Mouse (Mus musculus): ENCODE data around the gene Pnck. TPM values are rescaled to one million over a fixed set of nuclear protein-coding genes. Genes with fewer than 3 reads are reported as not detected.
A peak's percentile ranks its signal among the peaks of the same experiment; 100 is the strongest.

Gene Pnck
- 17.9 and 20.6 TPM in 2 replicates for polyA plus RNA-seq (2014; fragmentation: Nextera tagmentation; extraction: Ambion mirVana)

- no peaks in the 10 kb centered on the region for H3K27me3 ChIP-seq (replicated peaks; ENCODE audit: control insufficient read depth, insufficient read depth, low read length)
- peak within 1 kb of the TSS; percentile 40 for H3K4me3 ChIP-seq (ENCODE audit: low read depth, low read length)
- 37% methylated on average over 32 of the region's 57 CpGs for WGBS
- peak within 1 kb of the TSS; percentile 61 for H3K4me2 ChIP-seq (ENCODE audit: low read length)
- peak; percentile 61 for DNase-seq (ENCODE audit: low spot score)
- no peaks in the 10 kb centered on the region for H3K9me3 ChIP-seq (ENCODE audit: control insufficient read depth, low read length)
- H3K9ac ChIP-seq (ENCODE audit: low read length): peak within 1 kb of the TSS; percentile 39
- H3K27ac ChIP-seq (ENCODE audit: low read depth): no peak within 1 kb of the TSS
- H3K4me1 ChIP-seq (replicated peaks; ENCODE audit: control insufficient read depth, insufficient read depth, low read length): no peaks in the 10 kb centered on the region
- peak; percentile 54 for ATAC-seq (replicated peaks; ENCODE audit: low FRiP score, low TSS enrichment, low read depth)
- H3K36me3 ChIP-seq (ENCODE audit: control insufficient read depth, insufficient read depth, low read length): no peaks in the 10 kb centered on the region
Measured at GRCm38 (mm10) chrX:73659575-73660283, at the start of gene Pnck. TSS of gene Pnck (minus strand) at chrX:73660117.

DNA sequence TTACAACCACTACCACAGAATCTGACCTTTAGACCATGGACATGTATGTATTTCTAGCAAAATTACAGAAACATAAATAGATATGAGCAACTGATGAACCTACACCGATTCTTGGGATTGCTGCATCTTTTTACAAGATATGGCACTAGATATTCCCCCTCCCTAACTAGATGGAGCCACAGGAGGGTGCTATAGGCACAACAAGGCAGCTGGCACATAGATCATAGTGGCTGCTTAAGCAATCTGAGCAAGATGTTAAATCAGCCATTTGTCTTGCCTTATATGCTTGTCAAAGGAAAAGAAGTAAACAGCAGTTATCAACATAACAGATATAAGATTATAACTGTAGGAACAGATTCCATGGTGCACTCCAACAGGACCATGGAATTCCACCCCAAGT is 40.6 kb upstream of the Pnck start:
- H3K4me3 ChIP-seq (ENCODE audit: low read depth, low read length): no peak overlapping the region
- no peak for ATAC-seq (replicated peaks; ENCODE audit: low FRiP score, low TSS enrichment, low read depth)

DNA sequence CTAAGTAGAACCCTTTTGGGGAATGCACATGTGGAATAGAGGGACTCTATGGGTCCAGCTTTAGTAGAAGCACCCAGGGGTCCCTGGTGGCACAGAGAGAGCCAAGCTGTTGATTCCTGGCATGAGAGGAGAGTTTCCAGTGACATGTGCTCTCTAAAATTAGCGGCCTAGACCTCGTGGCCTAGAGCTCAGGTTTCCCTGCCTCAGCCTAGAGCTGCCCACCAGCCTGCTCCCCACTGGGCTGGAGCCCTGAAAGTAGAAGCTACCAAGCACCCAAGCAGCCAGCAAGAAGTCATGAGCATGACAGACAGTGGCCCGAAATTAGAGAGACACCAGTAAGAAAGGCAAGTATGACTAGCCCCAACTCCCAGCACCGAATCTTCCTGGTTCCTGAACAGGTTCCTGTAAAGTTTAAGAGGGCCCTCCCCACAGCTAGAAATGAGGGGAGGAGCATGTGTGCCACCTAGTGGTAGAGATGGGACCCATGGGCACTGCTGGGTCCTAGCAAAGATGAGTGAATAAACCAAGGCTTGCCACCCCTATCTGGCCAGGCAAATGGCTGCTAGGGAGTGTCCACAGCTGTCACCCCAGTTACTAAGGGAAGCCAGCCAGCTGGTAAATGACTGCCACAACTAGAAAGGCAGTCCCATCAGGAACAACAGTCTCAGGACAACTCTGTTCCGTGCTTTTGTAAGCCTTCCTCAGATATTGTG is 31.2 kb upstream of the Pnck start:
- Histone ChIP-seq H3K4me1 (replicated peaks; ENCODE audit: control insufficient read depth, insufficient read depth, low read length) (no peaks in the 10 kb centered on the region), H3K27ac (ENCODE audit: low read depth) (no peak overlapping the region), H3K9me3 (ENCODE audit: control insufficient read depth, low read length) (no peaks in the 10 kb centered on the region), H3K4me3 (ENCODE audit: low read depth, low read length) (no peak overlapping the region), H3K4me2 (ENCODE audit: low read length) (no peak overlapping the region), H3K27me3 (replicated peaks; ENCODE audit: control insufficient read depth, insufficient read depth, low read length) (no peaks in the 10 kb centered on the region), H3K36me3 (ENCODE audit: control insufficient read depth, insufficient read depth, low read length) (peaks cover 39% of the 10 kb centered on the region), H3K9ac (ENCODE audit: low read length) (no peak overlapping the region)
- 76% methylated on average over 5 of the region's 5 CpGs for WGBS
- DNase-seq (ENCODE audit: low spot score): no peak
- ATAC-seq (replicated peaks; ENCODE audit: low FRiP score, low TSS enrichment, low read depth): no peak

More for the DNA sequence above, 40.6 kb upstream of the Pnck start:
- peaks cover 33% of the 10 kb centered on the region for H3K36me3 ChIP-seq (ENCODE audit: control insufficient read depth, insufficient read depth, low read length)
- WGBS: 80% methylated on average over 1 of the region's 1 CpGs
- H3K9ac ChIP-seq (ENCODE audit: low read length): no peak overlapping the region
- H3K4me2 ChIP-seq (ENCODE audit: low read length): no peak overlapping the region
- no peak overlapping the region for H3K27ac ChIP-seq (ENCODE audit: low read depth)
- H3K27me3 ChIP-seq (replicated peaks; ENCODE audit: control insufficient read depth, insufficient read depth, low read length): no peaks in the 10 kb centered on the region
- H3K9me3 ChIP-seq (ENCODE audit: control insufficient read depth, low read length): no peaks in the 10 kb centered on the region
- no peaks in the 10 kb centered on the region for H3K4me1 ChIP-seq (replicated peaks; ENCODE audit: control insufficient read depth, insufficient read depth, low read length)
- DNase-seq (ENCODE audit: low spot score): no peak

GRCm38 (mm10) chrX:73685629-73686028 is 25.7 kb upstream of the Pnck start:
- peaks cover 60% of the 10 kb centered on the region for H3K36me3 ChIP-seq (ENCODE audit: control insufficient read depth, insufficient read depth, low read length)
- no peak overlapping the region for H3K9ac ChIP-seq (ENCODE audit: low read length)
- no peak overlapping the region for H3K27ac ChIP-seq (ENCODE audit: low read depth)
- WGBS: 48% methylated on average over 3 of the region's 3 CpGs
- no peak for ATAC-seq (replicated peaks; ENCODE audit: low FRiP score, low TSS enrichment, low read depth)
- H3K27me3 ChIP-seq (replicated peaks; ENCODE audit: control insufficient read depth, insufficient read depth, low read length): no peaks in the 10 kb centered on the region
- no peaks in the 10 kb centered on the region for H3K4me1 ChIP-seq (replicated peaks; ENCODE audit: control insufficient read depth, insufficient read depth, low read length)
- no peak overlapping the region for H3K4me2 ChIP-seq (ENCODE audit: low read length)
- H3K9me3 ChIP-seq (ENCODE audit: control insufficient read depth, low read length): no peaks in the 10 kb centered on the region
- H3K4me3 ChIP-seq (ENCODE audit: low read depth, low read length): no peak overlapping the region
- no peak for DNase-seq (ENCODE audit: low spot score)

- Histone ChIP-seq H3K4me1 (replicated peaks; ENCODE audit: control insufficient read depth, insufficient read depth, low read length) (no peaks in the 10 kb centered on the region), H3K4me2 (ENCODE audit: low read length) (no peak overlapping the region), H3K4me3 (ENCODE audit: low read depth, low read length) (no peak overlapping the region), H3K9ac (ENCODE audit: low read length) (no peak overlapping the region), H3K9me3 (ENCODE audit: control insufficient read depth, low read length) (no peaks in the 10 kb centered on the region), H3K36me3 (ENCODE audit: control insufficient read depth, insufficient read depth, low read length) (peaks cover 60% of the 10 kb centered on the region), H3K27me3 (replicated peaks; ENCODE audit: control insufficient read depth, insufficient read depth, low read length) (no peaks in the 10 kb centered on the region), H3K27ac (ENCODE audit: low read depth) (no peak overlapping the region)
- ATAC-seq (replicated peaks; ENCODE audit: low FRiP score, low TSS enrichment, low read depth): no peak
- DNase-seq (ENCODE audit: low spot score): no peak
Measured at GRCm38 (mm10) chrX:73684978-73685377, 25.1 kb upstream of the Pnck start.

DNA sequence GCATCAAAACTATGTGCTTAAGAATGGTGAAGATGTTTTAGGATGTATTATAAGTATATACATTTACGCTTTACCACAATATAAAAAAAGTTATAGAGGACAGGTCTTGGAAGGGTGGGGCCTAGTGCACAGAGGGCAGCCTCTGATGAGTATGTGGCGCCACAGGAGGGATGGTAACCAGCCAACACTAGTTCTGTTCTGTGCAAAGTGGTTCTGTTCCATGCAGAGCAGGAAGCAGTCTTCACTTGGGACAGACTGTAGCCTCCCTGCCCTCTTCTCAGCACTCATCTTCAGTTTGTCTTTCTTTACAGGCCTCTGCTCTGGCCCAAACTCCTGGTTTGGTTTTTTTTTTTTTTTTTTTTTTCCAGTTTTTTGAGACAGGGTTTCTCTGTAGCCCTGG is 24.2 kb upstream of the Pnck start:
- H3K9me3 ChIP-seq (ENCODE audit: control insufficient read depth, low read length): no peaks in the 10 kb centered on the region
- no peaks in the 10 kb centered on the region for H3K27me3 ChIP-seq (replicated peaks; ENCODE audit: control insufficient read depth, insufficient read depth, low read length)
- ATAC-seq (replicated peaks; ENCODE audit: low FRiP score, low TSS enrichment, low read depth) (no peak), DNase-seq (ENCODE audit: low spot score) (no peak)
- no peak overlapping the region for H3K9ac ChIP-seq (ENCODE audit: low read length)
- H3K36me3 ChIP-seq (ENCODE audit: control insufficient read depth, insufficient read depth, low read length): peaks cover 59% of the 10 kb centered on the region
- H3K27ac ChIP-seq (ENCODE audit: low read depth): no peak overlapping the region
- H3K4me1 ChIP-seq (replicated peaks; ENCODE audit: control insufficient read depth, insufficient read depth, low read length): no peaks in the 10 kb centered on the region
- no peak overlapping the region for H3K4me3 ChIP-seq (ENCODE audit: low read depth, low read length)
- WGBS: 86% methylated on average over 2 of the region's 2 CpGs
- no peak overlapping the region for H3K4me2 ChIP-seq (ENCODE audit: low read length)

DNA sequence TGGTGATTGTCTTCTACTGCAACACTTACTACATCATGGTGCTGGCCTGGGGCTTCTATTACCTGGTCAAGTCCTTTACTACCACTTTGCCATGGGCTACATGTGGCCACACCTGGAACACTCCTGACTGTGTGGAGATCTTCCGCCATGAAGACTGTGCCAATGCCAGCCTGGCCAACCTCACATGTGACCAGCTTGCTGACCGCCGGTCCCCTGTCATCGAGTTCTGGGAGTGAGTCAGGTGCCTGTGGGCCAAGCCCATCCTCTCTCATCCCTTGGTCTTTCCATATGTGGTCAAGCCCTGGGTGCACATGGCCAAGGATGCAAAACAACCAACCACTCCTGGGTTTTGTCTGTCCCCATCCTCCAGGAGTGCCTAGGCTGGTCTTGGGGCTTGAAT is 16.8 kb upstream of the Pnck start:
- ATAC-seq (replicated peaks; ENCODE audit: low FRiP score, low TSS enrichment, low read depth) (no peak), DNase-seq (ENCODE audit: low spot score) (no peak)
- no peaks in the 10 kb centered on the region for H3K9me3 ChIP-seq (ENCODE audit: control insufficient read depth, low read length)
- no peak overlapping the region for H3K4me2 ChIP-seq (ENCODE audit: low read length)
- H3K27me3 ChIP-seq (replicated peaks; ENCODE audit: control insufficient read depth, insufficient read depth, low read length): no peaks in the 10 kb centered on the region
- H3K9ac ChIP-seq (ENCODE audit: low read length): no peak overlapping the region
- H3K4me1 ChIP-seq (replicated peaks; ENCODE audit: control insufficient read depth, insufficient read depth, low read length): 0 out of 2 replicates have a peak, but pooled peaks cover 3% of the 10 kb centered on the region
- WGBS: 98% methylated on average over 4 of the region's 4 CpGs
- no peak overlapping the region for H3K4me3 ChIP-seq (ENCODE audit: low read depth, low read length)
- H3K36me3 ChIP-seq (ENCODE audit: control insufficient read depth, insufficient read depth, low read length): peaks cover 6% of the 10 kb centered on the region; the same call in 1 of the 2 replicates
- no peak overlapping the region for H3K27ac ChIP-seq (ENCODE audit: low read depth)

DNA sequence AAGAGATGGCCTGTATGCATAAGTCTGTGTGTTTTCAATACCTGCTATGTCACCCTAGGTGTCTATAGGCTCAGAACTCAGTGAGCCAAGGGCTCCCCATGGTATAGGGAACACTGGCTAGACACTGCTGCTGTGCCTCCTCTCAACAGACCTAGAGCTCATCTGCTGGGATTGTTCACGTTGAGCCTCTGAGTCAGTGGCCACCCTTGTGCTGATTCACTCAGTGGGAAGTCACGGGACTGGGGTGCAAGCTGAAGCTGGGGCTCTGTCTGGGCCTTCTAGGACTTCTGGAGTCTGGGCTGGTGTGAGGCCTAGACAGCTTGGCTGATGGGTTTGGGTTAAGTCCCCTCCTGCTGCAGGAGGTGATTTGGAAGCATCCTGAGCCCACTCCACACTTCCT is 15.3 kb upstream of the Pnck start:
- Histone ChIP-seq H3K27ac (ENCODE audit: low read depth) (no peak overlapping the region), H3K4me3 (ENCODE audit: low read depth, low read length) (peak overlapping the region; percentile 53; the same call in 1 of the 2 replicates), H3K27me3 (replicated peaks; ENCODE audit: control insufficient read depth, insufficient read depth, low read length) (no peaks in the 10 kb centered on the region), H3K4me2 (ENCODE audit: low read length) (peak overlapping the region; percentile 62), H3K9ac (ENCODE audit: low read length) (no peak overlapping the region), H3K4me1 (replicated peaks; ENCODE audit: control insufficient read depth, insufficient read depth, low read length) (0 out of 2 replicates have a peak, but pooled peaks cover 3% of the 10 kb centered on the region), H3K36me3 (ENCODE audit: control insufficient read depth, insufficient read depth, low read length) (peaks cover 6% of the 10 kb centered on the region; the same call in 1 of the 2 replicates), H3K9me3 (ENCODE audit: control insufficient read depth, low read length) (no peaks in the 10 kb centered on the region)
- DNase-seq (ENCODE audit: low spot score): no peak
- WGBS: 71% methylated on average over 2 of the region's 2 CpGs
- ATAC-seq (replicated peaks; ENCODE audit: low FRiP score, low TSS enrichment, low read depth): no peak

All from intestine, embryonic 14.5 days (tissue).